Mouse (Mus musculus): ENCODE results near the gene Grb10. TPM values are rescaled to one million over a fixed set of nuclear protein-coding genes. Genes with fewer than 3 reads are reported as not detected.

Gene Grb10
- total RNA-seq, 2 experiments from 2014 or later = 46.2 to 52.1 TPM

DNA sequence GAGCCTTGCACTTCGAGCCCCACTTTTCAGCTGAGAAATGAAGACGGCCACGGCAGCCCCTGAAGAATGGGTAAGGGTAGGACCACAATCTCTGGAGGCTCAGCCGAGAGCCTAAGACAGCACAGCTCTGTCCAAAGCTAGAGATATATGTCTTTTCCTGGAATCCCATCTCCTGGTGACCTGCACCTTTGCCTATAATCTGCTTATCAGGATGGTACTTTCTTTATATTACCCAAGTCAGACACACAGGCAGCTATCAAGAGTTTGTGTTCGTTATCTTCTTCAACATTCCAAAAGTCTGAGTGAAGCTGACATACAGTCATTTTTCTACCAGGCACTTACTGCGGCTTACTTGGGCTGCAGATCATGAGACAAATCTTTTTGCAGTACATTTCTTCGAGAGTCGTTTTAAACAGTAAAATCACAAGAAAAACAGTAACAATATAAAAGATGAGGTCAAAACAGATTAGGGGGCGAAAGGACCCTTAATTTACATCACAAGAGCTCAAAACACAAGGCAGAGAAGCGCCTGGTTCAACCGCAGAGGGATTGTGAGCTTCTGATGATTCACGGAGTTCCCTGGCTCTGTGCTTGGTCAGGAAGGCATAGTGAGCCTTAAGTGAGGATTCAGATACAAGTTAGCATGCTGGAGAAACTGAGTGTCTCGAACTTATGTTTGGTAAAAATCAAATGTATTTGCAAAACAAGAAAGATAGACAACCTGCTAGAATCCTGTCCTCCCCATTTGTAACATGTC lies 157.3 kb downstream of the Grb10 start:
- intact Hi-C loops (cut with DNase I) = no loop called here
- DNase-seq = no peak

Other genes starting within 250 kb of the Grb10 start
- gene Fignl1, start 229.7 kb downstream of the Grb10 start, total RNA-seq (2021) = 1 to 10 TPM; 3.6 to 5.6 TPM
- gene Ddc, start 140.5 kb downstream of the Grb10 start, total RNA-seq (2021) = 1 to 10 TPM; 2.6 to 3.7 TPM

Data from left cerebral cortex, postnatal 4 days (tissue).